ENCODE assay signal across 11 mouse cellular contexts in the genomic region with DNA sequence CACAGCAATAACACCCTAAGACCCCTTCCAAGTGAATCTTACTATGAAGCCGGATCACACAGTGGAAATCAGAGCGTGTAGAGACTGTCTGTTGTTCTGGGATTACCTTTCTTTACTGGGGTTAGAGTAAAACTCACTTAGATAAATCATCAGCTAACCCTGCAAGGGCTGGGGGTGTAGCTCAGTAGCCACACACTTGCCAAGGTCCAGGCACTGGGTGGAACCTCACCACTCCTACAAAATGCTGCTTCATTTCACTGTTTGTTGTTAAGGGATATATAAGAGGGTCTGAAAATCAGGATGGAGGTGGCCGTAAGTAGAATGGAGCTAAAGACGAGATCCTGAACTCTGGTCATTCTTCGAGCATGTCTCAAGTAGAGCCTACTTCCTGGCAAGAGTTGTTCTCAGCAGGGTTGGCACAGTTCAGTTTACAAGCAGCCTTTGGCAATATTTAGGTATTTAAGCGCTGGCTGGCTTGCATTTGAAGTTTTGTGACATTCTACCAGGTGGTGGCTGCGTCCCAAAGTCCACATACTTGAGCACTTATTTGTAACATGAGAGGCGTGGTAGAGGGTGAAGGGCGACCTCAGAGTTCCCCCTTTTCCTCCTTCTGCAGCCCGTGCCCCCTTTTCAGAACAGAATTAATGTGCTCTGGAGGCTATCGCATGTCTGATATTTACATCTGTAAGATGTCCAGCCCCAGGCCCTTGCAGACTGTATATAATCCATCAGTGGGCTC.
A peak's percentile ranks its signal among the peaks of the same experiment; 100 is the strongest.
DNase-seq lines count a peak whose midpoint lies in the region; ATAC-seq and TF ChIP-seq lines count a peak whose summit lies in the region.
"Had no signal": no experiment of that assay in that cellular context is flagged by ENCODE, and none has a peak within 500 bp of the region (broad histone marks: within the 10 kb centered on the region; RNA-seq: fewer than 3 reads in every experiment).

No protein-coding gene starts in this region.

- peak; percentile 80 for TF ChIP-seq EP300 in lung, postnatal 0 days (IDR thresholded peaks at IDR 0.05)

- DNase-seq in fibroblast of lung, adult 2 months (ENCODE audit: low read depth) = peak; percentile 44
- DNase-seq in kidney, postnatal 14 days = peak; percentile 62
- DNase-seq in lung, postnatal 0 days (ENCODE audit: low spot score) = peak; percentile 88
- DNase-seq in left cerebral cortex, postnatal 25 days (ENCODE audit: low spot score in 2 of 2) = no peak
- DNase-seq in right cerebral cortex, postnatal 10 days (ENCODE audit: low spot score in 2 of 2) = no peak
- DNase-seq: gastrocnemius, postnatal 14 days; heart, postnatal 36 days; layer of hippocampus, postnatal 36 days; thymus, postnatal 25 days had no signal

- ATAC-seq in embryonic facial prominence, embryonic 13.5 days (ENCODE audit: insufficient number of reproducible peaks, insufficient read depth, low FRiP score, low TSS enrichment, low read depth) = peak; percentile 62
- peak; percentile 93 for ATAC-seq in lung, postnatal 0 days
- ATAC-seq in megakaryocyte progenitor cell, adult 5-6 weeks (replicated peaks; ENCODE audit: poor library complexity) = no peak

- no peak overlapping the region for H3K4me3 ChIP-seq in embryonic facial prominence, embryonic 13.5 days
- H3K4me3 ChIP-seq in lung, postnatal 0 days (ENCODE audit: low read depth, low read length) = no peak overlapping the region

- H3K27me3 ChIP-seq in embryonic facial prominence, embryonic 13.5 days = no peaks in the 10 kb centered on the region
- H3K27me3 ChIP-seq in lung, postnatal 0 days (replicated peaks; ENCODE audit: insufficient read depth, low read length) = no peaks in the 10 kb centered on the region

- WGBS in embryonic facial prominence, embryonic 13.5 days = 40% methylated on average over 11 of the region's 11 CpGs
- 33% methylated on average over 11 of the region's 11 CpGs for WGBS in lung, postnatal 0 days

- peaks cover 47% of the 10 kb centered on the region for H3K36me3 ChIP-seq in embryonic facial prominence, embryonic 13.5 days
- H3K36me3 ChIP-seq in lung, postnatal 0 days (ENCODE audit: insufficient read depth, low read length) = no peaks in the 10 kb centered on the region

- intact Hi-C loops in left cerebral cortex, postnatal 25 days (cut with DNase I) = loop anchor here (5.0 kb wide), 1 partner anchor 146 kb away; the partner anchor contains the start of gene Cachd1

- peak overlapping the region; percentile 55 for H3K27ac ChIP-seq in embryonic facial prominence, embryonic 13.5 days
- H3K27ac ChIP-seq in lung, postnatal 0 days (ENCODE audit: low read length) = no peak overlapping the region

- H3K9me3 ChIP-seq in embryonic facial prominence, embryonic 13.5 days = no peaks in the 10 kb centered on the region
- H3K9me3 ChIP-seq in lung, postnatal 0 days (ENCODE audit: low read length) = no peaks in the 10 kb centered on the region

- H3K9ac ChIP-seq in embryonic facial prominence, embryonic 13.5 days = no peak overlapping the region
- no peak overlapping the region for H3K9ac ChIP-seq in lung, postnatal 0 days (replicated peaks; ENCODE audit: low read depth)

- H3K4me2 ChIP-seq in embryonic facial prominence, embryonic 13.5 days = no peak overlapping the region
- H3K4me2 ChIP-seq in lung, postnatal 0 days (replicated peaks; ENCODE audit: low read depth, low read length) = peak overlapping the region; percentile 27; the same call in 1 of the 2 replicates

- H3K4me1 ChIP-seq in embryonic facial prominence, embryonic 13.5 days = peaks cover 59% of the 10 kb centered on the region
- H3K4me1 ChIP-seq in lung, postnatal 0 days (ENCODE audit: insufficient read depth, low read depth, low read length) = no peaks in the 10 kb centered on the region; the same call in 1 of the 2 replicates

- no peak for TF ChIP-seq CTCF in lung, postnatal 0 days (IDR thresholded peaks at IDR 0.05)

Comparison
In these comparisons a context has a peak if more than half of its experiments do, and no peak if none do; other contexts are left out.
1. DNase-seq: peak in fibroblast of lung, adult 2 months (single experiment), kidney, postnatal 14 days (single experiment) and lung, postnatal 0 days (single experiment); none in left cerebral cortex, postnatal 25 days (0 of 2) and right cerebral cortex, postnatal 10 days (0 of 2).